Mouse (Mus musculus): ENCODE measurements around the gene Lrrc28.

Gene Lrrc28

DNA sequence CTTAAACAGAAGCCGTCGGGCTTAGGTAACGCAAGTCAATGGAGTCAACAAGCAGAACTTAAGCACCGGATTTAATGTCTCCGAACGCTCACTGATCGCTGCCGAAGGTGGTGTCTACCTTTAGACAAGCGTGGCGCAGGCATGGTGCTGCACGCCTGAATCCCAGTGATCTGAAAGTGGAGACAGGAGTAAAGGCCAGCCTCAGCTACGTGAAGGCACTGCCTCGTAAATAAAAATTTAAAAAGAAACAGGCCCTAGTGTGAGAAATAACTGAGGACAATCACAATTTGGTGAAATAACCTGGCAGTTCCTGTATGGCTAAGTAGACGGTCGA, 580 bp upstream of the Lrrc28 start:
- no peak for DNase-seq (ENCODE audit: low read depth, low spot score)

DNA sequence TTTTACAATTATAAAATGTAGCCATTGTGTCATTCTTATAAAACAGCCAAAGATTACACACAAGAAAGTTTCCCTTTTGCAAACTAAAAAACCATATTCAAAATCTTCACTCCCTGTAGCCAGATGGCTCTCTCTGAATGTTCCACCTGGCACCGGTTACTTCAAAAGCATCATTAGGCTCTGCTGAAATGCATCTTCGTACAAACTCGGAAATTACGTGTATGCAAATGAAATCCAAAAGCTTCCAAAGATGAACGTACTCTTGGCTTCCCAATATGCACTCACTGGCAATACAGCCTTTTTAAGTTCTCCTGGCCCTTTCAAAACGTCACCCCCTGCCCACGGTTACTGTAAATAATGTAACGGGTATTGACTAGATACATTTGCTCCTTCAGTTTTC, 777 bp downstream of the Lrrc28 start:
- DNase-seq (ENCODE audit: low read depth, low spot score), result peak; percentile 16

DNA sequence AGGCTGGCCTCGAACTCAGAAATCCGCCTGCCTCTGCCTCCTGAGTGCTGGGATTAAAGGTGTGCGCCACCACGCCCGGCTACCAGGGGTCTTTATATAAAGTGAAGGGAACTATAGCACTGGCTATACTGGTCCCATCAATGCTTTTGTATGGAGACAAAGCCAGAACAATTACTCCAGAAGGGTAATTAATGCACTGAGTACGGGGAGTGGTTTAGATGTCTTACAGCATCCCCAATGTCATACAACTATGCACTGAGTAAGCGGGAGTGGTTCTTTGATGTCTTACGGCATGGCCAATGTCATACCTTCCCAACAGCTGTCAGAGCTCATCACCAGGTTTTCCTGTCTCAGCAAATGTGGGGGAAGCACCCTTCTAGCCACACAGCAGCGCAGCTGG, 2.1 kb downstream of the Lrrc28 start:
- DNase-seq (ENCODE audit: low read depth, low spot score), result no peak

DNA sequence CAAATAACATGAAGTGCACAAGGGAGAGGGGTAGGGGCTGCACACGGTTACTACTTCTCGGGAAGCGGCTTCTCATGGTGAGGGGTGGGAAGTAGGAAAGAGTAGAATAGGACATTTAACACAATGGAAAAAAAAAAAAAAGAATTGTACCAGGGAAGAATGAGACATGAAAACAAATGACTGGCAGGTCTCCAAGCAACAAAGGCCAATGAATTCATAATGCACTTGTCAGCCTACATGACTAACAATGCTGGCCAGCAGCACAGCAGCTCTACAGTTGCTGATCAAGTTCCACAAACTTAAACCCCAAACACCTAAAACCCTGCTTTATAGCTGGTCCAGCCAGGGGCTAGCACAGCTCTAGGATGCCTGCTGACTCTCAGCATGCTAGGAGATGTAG, 6.1 kb downstream of the Lrrc28 start:
- DNase-seq (ENCODE audit: low read depth, low spot score), result no peak

DNA sequence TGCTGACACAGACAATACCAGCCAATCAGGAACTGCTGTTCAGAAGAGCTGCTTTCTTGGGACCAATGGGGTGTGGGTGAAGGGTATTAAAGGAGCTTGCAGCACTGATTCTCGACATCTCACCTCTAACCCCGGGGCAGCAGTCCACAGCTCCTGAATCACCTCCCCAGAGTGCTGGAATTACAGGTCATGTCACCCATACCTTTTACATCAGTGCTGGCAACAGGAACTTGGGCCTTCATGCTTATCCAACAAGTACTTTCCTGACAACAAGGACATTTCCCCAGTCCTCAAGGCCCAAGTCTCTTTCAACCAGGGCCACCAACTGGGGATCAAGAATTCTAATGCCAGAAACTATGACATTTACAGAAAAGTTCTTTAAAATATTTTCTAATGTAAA, 8.9 kb downstream of the Lrrc28 start:
- no peak for DNase-seq (ENCODE audit: low read depth, low spot score)

DNA sequence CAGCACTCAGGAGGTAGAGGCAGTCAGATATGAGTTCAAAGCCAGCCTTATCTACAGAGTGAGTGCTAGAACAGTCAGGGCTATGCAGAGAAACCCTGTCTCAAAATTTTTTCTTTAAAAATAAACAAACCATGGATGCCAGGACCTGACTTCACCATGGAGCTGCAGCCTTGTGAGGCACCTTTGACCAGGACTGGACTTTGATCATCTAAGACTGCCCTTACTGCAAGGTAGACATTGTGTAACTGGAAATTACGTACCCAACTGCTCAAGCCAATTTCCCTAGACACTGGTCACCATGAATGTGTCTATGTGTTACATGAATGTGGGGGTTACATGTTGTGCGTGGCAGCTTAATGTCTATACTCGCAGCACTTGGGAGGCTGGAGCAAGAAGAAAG, 10.9 kb downstream of the Lrrc28 start:
- no peak for DNase-seq (ENCODE audit: low read depth, low spot score)

DNA sequence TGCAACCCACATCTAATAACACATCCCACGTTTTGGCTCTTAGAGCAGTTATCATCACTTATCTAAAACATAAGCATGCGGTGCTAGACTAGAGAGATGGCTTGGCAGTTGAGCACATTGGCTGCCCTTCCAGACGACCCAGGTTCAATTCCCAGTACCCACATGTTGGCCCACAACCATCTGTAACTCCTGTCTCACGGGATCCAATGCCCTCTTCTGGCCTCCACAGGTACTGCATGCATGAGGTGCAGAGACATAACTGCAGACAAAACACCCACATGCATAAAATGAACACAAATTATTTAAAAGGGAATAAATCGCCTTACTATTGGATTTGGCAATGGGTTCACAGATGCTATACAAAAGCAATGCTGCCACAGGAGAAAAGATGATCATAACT, 12.7 kb downstream of the Lrrc28 start:
- DNase-seq (ENCODE audit: low read depth, low spot score), result no peak

DNA sequence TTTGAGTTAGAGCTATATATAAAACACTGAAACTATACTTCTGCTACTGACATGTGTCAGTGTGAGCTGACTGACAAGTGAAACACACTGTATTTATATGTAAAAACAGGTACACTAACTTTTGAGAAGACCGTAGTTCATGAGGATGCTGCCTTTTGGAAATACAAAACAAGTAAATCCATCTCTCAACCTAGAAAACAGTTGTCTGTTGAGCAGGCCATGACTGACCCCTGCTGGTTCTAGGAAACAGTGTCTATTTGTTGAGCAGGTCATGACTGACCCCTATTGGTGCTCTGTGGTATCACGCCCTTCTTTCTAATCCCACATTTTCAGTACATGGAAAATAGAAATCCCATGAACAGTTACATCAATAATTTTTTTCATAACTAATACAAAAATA, 14.3 kb downstream of the Lrrc28 start:
- peak; percentile 78 for DNase-seq (ENCODE audit: low read depth, low spot score)

DNA sequence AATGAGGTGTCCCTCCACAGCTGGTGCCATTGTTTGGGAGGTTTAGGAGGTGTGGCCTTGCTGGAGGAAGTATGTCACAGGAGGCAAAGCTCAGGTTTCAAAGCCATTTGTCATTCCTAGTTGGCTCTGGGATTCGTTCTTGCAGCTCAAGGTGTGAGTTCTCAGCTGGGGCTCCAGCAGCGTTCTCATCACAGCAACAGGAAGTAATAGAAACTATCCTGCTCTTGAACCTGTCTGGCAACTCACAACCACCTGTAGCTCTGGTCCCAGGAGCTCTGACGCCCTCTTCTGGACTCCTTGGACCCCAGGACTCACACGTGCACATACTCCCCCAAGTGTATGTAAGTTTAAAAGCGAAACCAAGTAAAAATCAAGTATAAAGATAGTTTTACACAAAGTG, 15.4 kb downstream of the Lrrc28 start:
- DNase-seq (ENCODE audit: low read depth, low spot score), result no peak

DNA sequence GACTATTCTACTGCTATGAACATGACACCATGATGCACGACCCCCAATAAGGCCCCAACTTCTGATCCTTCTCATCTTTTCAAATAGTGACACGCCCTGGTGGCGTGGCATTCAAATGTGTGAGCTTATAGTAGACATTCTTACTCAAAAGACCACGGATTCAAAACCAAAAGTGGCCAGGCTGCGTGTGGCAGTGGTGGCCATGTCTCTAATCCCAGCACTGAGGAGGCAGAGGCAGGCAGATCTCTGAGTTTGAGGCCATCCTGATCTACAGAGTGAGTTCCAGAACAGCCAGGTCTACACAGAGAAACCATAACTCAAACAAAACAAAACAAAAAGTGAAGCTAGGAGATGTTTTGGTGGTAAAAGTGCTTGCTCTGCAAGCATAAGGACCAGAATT, 18.4 kb downstream of the Lrrc28 start:
- no peak for DNase-seq (ENCODE audit: low read depth, low spot score)

DNA sequence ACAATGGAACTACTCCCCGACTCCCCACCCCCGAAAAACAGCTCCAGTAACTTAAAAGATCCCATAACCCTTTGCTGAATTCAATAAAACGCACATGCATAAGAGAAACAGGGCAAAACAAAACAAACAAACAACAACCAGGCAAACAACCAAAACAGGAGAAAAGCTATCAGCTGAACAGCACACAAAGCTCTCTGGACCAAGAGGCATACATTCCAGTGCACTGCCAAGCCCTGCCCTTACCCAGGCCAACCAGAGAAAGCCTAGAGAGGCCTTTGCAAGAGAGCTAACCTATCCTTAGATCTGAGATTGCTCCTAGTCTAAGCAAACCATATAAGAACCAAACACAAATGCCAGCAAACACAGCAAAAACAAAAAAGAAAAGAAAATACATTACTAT, 22.9 kb downstream of the Lrrc28 start:
- DNase-seq (ENCODE audit: low read depth, low spot score), result no peak

DNA sequence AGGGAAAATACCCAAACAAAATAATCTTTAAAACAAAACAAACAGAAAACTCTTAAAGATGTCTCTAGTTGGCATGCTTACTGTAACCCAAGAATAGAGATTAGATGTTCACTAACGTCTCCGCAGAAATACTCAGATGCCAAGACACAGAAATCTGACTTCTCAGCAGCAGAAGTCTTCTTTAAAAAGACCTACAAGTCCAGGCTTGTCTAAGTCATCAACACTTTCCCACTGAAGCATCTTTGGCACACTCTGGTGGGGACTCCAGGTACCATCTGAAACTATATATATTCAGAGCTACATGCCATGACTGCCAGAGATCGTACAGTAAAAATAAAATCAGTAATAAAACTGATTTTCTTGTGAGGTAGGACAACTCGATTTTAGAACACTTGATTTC, 25.2 kb downstream of the Lrrc28 start:
- DNase-seq (ENCODE audit: low read depth, low spot score), result no peak

DNA sequence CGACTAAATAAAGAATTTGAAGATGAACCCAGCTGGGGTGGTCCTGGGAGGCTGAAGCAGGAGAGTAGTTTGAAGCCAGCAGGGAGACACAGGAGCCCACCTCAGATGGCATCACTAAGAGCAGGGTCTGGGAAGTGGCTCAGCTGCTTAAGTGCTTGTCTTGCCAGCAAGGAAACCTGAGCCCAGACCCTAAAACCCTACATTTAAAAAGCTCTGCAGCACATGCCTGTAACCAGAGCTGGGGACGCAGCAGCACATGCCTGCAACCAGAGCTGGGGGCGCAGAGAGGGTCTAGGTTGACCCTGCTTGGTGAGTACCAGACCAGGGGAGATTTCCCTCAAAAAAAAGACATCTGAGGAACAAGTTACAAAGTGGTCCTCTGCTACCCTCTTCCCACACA, 26.8 kb downstream of the Lrrc28 start:
- DNase-seq (ENCODE audit: low read depth, low spot score), result no peak

DNA sequence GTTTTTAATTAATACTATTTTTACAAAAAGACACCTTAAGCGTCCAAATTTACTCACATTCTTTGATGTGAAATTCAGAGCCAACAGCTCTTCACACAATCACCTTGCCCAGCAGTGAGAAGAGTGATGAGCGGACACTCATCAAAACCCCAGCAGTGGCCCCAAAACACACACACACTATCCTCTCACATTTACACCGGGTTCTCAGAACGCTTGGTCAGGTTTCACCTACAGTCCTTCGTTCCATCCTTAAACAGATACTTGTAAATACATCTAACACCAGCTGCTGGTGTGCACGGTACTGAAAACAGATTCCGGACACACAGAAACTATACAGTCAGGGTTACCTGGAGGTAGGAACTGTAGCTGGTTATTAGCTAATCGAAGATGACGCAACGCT, 27.4 kb downstream of the Lrrc28 start:
- DNase-seq (ENCODE audit: low read depth, low spot score), result no peak

DNA sequence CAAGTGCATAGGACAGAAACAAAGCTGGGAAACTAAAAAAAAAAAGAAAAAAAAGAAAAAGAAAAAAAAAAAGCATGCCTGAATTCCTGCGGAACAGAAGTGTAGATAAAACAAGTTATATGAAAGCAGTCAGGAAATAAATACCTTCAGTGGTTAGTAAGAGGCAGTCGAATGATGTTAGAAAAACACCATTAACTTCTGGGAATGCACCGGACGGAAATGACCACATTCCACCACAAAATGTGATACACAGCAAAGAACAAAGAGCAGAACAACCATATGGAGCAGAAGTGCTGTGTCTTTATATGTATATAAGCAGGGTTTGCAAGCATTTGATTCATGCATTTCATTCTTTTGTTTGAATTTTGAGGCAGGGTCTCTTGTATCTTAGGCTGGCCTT, 28.2 kb downstream of the Lrrc28 start:
- DNase-seq (ENCODE audit: low read depth, low spot score), result no peak

DNA sequence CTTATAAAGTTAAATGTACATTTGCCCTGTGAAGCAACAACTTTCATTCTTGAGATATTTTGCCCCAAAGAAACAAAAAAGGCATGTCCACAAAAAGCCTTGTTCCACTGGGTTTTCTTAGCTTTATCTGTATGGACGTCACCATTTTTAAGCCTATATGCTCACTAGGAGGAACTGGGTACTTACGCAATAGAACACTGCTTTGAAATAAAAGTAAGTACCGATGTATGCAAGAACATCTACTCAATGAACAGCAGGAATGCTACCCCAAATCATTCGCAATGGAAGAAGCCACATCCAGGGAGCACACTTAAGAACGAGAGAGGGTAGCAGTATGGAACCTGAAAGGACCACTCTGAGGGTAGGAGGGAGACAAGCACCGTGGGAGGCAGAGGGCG, 30.6 kb downstream of the Lrrc28 start:
- no peak for DNase-seq (ENCODE audit: low read depth, low spot score)

DNA sequence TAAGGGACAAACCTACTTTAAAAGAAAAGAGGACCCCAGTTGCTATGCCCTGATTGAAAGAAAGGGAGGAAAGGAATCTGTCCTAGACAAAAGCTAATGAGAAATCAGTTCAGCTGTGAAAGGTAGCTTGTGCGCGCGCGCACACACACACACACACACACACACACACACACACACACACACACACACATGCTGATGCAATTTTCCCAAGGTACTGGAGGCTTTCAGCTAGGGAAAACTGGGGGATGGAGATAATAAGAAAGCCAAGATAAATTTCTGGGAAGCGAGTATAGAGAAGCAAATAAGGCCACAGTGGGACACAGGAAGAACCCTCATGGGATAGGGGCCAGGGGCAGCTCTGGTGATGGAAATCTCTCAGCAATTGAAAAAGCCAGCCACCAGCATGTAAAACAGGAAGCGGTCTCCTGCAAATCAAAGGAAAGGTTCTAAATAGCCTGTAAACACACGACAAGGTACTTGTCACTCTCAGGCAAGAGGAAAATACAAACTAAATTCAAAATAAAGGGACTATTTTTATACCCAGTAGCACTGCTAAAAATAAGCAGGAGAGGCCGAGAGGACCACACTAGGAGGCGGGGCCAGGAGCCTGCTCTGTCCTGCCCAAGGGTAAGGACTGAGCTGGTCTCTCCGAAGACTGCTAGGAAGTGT, 31.1 kb downstream of the Lrrc28 start:
- no peak for DNase-seq (ENCODE audit: low read depth, low spot score)

DNA sequence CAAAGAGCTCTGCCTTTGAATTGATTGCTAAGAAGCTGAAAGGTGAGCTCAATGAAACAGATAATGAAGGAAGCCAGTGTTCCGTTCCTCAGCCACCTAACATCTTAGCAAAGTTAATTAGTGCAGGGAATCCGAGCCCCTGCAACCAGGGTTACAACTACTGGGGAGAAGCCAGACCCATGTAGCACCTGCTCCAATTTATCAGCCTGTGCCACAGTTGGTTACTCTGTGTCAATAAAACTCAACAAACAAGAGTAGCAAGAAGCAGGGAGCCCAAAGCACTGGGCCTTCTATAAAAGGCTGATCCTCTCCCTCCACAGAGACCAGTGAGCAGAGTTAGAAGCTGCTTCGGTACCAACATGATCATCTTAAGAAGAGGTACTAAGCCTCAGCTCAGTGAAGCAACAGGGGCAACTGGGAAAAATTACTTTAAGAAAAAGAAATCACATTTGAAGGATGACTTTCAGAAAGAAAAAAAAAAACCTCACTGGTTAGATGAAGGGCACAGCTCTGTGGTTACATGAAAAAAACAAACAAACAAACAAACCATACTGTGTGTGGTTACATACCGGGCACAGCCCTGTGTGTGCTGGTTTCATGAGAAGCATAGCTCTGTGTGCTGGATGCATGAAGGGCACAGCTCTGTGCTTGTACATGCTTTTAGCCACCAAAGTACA, 36.6 kb downstream of the Lrrc28 start:
- DNase-seq (ENCODE audit: low read depth, low spot score), result no peak

DNA sequence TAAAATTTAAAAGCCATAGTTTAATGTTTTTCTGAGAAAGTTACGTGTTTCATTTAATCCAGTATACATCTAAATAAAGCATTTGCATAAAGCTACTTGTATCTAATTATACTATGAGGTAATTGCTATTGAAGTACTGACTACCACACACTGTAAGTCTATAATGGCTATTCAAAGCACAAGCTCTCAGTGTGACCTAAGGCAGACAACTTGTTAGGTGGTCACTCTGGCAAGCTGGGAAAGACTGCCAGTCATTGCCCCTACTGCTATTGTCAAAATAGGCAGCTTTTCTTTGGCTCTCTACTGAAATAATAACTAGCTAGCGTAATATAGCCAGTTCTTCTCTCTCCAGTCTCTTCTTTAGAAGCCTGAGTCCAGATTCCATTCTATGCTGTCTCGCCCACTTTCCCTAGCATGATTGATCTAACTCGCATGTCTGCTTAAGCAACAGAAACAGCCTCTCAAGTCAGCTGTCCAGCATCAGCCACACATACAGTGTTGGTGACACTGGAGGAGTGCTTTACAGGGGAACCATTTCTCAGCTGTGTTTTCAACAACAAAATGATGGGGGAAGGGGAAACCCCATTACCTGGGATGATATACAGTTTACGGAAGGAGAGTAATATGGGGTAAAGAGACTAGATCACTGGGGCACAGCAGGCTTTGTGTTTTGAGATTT, 37.3 kb downstream of the Lrrc28 start:
- no peak for DNase-seq (ENCODE audit: low read depth, low spot score)

DNA sequence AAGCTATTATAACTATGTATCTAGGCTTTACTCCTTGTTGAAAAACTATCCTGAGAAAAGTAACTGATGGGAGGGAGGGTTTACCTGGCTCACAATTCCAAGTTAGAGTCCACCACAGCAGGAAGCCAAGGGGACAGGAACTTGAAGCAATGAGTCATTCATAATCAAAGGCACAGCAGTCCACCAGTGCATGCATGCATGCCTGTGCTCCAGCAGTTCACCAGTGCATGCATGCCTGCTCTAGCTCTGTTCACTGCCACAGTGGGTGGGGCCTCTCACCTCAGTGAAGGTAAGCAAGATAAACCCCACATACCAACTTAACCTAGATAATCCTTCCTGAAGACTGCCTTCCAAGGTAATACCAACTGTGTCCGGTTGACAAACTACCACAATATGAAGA, 38.8 kb downstream of the Lrrc28 start:
- DNase-seq (ENCODE audit: low read depth, low spot score), result no peak

DNA sequence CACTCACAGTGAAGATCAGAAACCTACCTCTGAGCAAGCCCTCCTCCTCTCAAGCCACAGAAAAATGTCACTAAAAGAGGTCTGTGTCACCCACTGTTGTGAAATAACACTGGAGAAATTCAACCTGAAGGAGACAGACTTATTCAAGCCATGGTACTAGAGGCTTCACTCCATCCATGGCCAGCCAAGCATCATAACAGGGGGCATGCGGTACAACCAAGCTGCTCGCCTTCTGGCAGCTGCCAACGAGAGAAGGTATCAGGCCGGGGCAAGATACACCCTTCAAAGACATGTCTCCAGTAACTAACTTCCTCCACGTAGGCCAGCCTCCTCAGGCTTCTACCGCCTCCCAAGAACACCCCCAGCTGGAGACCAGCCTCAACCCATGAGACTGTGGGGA, 40.0 kb downstream of the Lrrc28 start:
- no peak for DNase-seq (ENCODE audit: low read depth, low spot score)

DNA sequence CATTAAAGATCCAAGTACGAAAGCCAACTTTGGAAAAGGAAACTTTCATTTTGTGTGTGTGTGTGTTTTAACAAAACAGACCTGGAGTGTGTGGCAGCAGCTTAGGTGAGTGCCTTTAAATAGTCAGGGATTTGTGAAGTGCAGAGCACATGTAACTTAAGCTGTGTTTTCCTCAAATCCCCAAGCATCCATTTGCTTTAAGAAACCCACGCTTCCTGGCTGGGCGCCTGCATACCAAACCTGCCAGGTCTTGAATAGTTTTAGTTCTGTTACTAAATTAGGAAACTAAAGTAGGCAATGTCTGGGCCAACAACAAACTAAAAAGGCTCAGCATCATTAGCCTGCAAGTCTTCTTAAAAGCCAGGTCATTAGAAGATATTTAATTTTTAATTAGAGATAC, 47.0 kb downstream of the Lrrc28 start:
- no peak for DNase-seq (ENCODE audit: low read depth, low spot score)

DNA sequence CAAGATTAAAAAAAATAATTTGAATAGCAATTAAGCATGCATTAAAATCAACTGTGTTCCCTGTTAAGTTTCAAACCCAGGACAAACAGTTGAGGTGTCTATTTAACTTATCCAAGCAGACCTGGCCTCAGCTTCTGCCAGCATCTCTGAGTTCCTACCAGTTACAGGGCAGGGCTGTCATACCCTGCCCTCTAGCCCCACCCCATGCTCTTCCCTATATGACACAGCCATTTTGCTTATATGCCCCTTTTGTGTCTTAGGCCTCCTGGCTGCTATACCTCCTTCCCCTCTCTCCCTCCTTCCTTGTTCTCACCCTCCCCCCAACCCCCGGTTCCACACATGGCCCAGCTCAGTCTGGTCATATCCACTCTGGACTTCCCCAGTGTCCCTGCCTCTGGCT, 48.1 kb downstream of the Lrrc28 start:
- DNase-seq (ENCODE audit: low read depth, low spot score), result no peak
